Mouse (Mus musculus) liver, embryonic 11.5 days (tissue): ENCODE data around the gene Tspan18. TPM values are rescaled to one million over a fixed set of nuclear protein-coding genes. Genes with fewer than 3 reads are reported as not detected.

Experiments
- polyA plus RNA-seq: library from polyadenylated mRNA; unstranded; fragments of >200 nt; fragmentation: Nextera tagmentation; extraction: Ambion mirVana; gene quantifications from 2 replicates; pipeline ENCODE4 v1.2.1, GENCODE M21; 2014

Tspan18 gene
- polyA plus RNA-seq, 1 experiment from 2014 or later: 19.5 TPM

Other genes with a start within 250 kb of the Tspan18 start
- 10.5 and 14.0 TPM in 2 replicates for gene Trp53i11, start 147.0 kb downstream of the Tspan18 start, polyA plus RNA-seq
- gene Cd82, start 128.6 kb upstream of the Tspan18 start, polyA plus RNA-seq: 16.5 and 16.9 TPM in 2 replicates
- gene Gm10803, start 226.1 kb upstream of the Tspan18 start, polyA plus RNA-seq: not detected in 2 replicates